Mouse (Mus musculus) forebrain, embryonic 14.5 days (tissue): Measurements from ENCODE around the gene Chst8. TPM values are rescaled to one million over a fixed set of nuclear protein-coding genes. Genes with fewer than 3 reads are reported as not detected.

Source experiments
- ATAC-seq: fragments of 200-750 bp; cut with Nextera tagmentation; 2 replicates; pipeline ENCODE4 v1.8.0; 2017; ENCODE audit warnings: mild to moderate bottlenecking, moderate library complexity
- DNase-seq: peaks from one replicate; pipeline ENCODE4 v3.0.0-alpha.2; 2015; ENCODE audit warnings: low spot score
- H3K27ac ChIP-seq: fragments of 300-500 bp; sonication (generic); 2 replicates; pipeline ENCODE4 v1.5.1; 2014; ENCODE audit warnings: low read depth, mild to moderate bottlenecking, control low read depth, low read length, moderate library complexity
- H3K27me3 ChIP-seq: fragments of 300-500 bp; sonication (generic); replicated peaks from 2 replicates; pipeline ENCODE4 v1.6.1; 2014; ENCODE audit warnings: low read length, control low read depth, mixed read lengths; ENCODE audit not compliant: control insufficient read depth, insufficient read depth
- H3K36me3 ChIP-seq: fragments of 300-500 bp; sonication (generic); 2 replicates; pipeline ENCODE4 v1.6.1; 2014; ENCODE audit warnings: low read length, control low read depth; ENCODE audit not compliant: control insufficient read depth, insufficient read depth
- H3K4me1 ChIP-seq: fragments of 300-500 bp; sonication (generic); 2 replicates; pipeline ENCODE4 v1.6.1; 2014; ENCODE audit warnings: antibody characterized with exemption, low read length, control low read depth; ENCODE audit not compliant: control insufficient read depth, insufficient read depth
- H3K4me2 ChIP-seq: fragments of 300-500 bp; sonication (generic); 2 replicates; pipeline ENCODE4 v1.6.1; 2014; ENCODE audit warnings: mild to moderate bottlenecking, control low read depth, low read length
- H3K4me3 ChIP-seq: fragments of 300-500 bp; sonication (generic); 2 replicates; pipeline ENCODE4 v1.5.1; 2014; ENCODE audit warnings: low read depth, low read length, control low read depth
- H3K9ac ChIP-seq: fragments of 300-500 bp; sonication (generic); 2 replicates; pipeline ENCODE4 v1.6.1; 2014; ENCODE audit warnings: mild to moderate bottlenecking, low read length, control low read depth, moderate library complexity
- H3K9me3 ChIP-seq: fragments of 300-500 bp; sonication (generic); replicated peaks from 2 replicates; pipeline ENCODE4 v1.6.1; 2016; ENCODE audit warnings: low read length, control low read depth, mixed read lengths; ENCODE audit not compliant: control insufficient read depth
- WGBS: fragments of 180-500 bp; shearing (Covaris S2); extraction: QIAGEN DNeasy Blood & Tissue Kit; methylation state at CpG from one replicate; pipeline ENCODE4 v1.1.7; 2014; 5-methylcytosine and 5-hydroxymethylcytosine counted together
- polyA plus RNA-seq: library from polyadenylated mRNA; unstranded; fragments of >200 nt; fragmentation: Nextera tagmentation; extraction: Ambion mirVana; gene quantifications from 2 replicates; pipeline ENCODE4 v1.2.1, GENCODE M21; 2014

Gene Chst8
- polyA plus RNA-seq, 1 experiment from 2014 or later = 9.2 TPM

GRCm38 (mm10) chr7:34798039-34798438, 14.5 kb downstream of the Chst8 start:
- no peaks in the 10 kb centered on the region for H3K36me3 ChIP-seq
- H3K4me2 ChIP-seq = peak overlapping the region; percentile 30
- peak; percentile 45 for DNase-seq
- WGBS = 3% methylated on average over 12 of the region's 12 CpGs
- peaks cover 21% of the 10 kb centered on the region for H3K4me1 ChIP-seq
- H3K9me3 ChIP-seq = no peaks in the 10 kb centered on the region
- H3K4me3 ChIP-seq = no peak overlapping the region
- H3K9ac ChIP-seq = peak overlapping the region; percentile 32; the same call in 1 of the 2 replicates
- no peaks in the 10 kb centered on the region for H3K27me3 ChIP-seq
- H3K27ac ChIP-seq = peak overlapping the region; percentile 81
- ATAC-seq = peak; percentile 54

GRCm38 (mm10) chr7:34790459-34790858, 22.1 kb downstream of the Chst8 start:
- 75% methylated on average over 7 of the region's 7 CpGs for WGBS
- DNase-seq = no peak

GRCm38 (mm10) chr7:34787171-34787570, 25.3 kb downstream of the Chst8 start:
- DNase-seq = no peak
- Histone ChIP-seq H3K9ac (no peak overlapping the region), H3K4me3 (no peak overlapping the region), H3K27me3 (no peaks in the 10 kb centered on the region), H3K4me1 (no peaks in the 10 kb centered on the region), H3K9me3 (no peaks in the 10 kb centered on the region; the same call in 1 of the 2 replicates), H3K27ac (no peak overlapping the region), H3K36me3 (no peaks in the 10 kb centered on the region), H3K4me2 (no peak overlapping the region)
- no peak for ATAC-seq

More at GRCm38 (mm10) chr7:34790459-34790858, 22.1 kb downstream of the Chst8 start:
- Histone ChIP-seq H3K27me3 (no peaks in the 10 kb centered on the region), H3K4me3 (no peak overlapping the region), H3K4me2 (no peak overlapping the region), H3K4me1 (no peaks in the 10 kb centered on the region), H3K36me3 (no peaks in the 10 kb centered on the region), H3K9ac (no peak overlapping the region), H3K9me3 (no peaks in the 10 kb centered on the region; the same call in 1 of the 2 replicates), H3K27ac (no peak overlapping the region)
- ATAC-seq = no peak

- Histone ChIP-seq H3K27ac (no peak overlapping the region), H3K4me2 (no peak overlapping the region), H3K9ac (no peak overlapping the region), H3K4me1 (no peaks in the 10 kb centered on the region), H3K36me3 (no peaks in the 10 kb centered on the region), H3K27me3 (no peaks in the 10 kb centered on the region), H3K9me3 (no peaks in the 10 kb centered on the region; the same call in 1 of the 2 replicates), H3K4me3 (no peak overlapping the region)
- 67% methylated on average over 6 of the region's 6 CpGs for WGBS
- no peak for DNase-seq
- ATAC-seq = no peak
Observed at GRCm38 (mm10) chr7:34785052-34785451, 27.5 kb downstream of the Chst8 start.

GRCm38 (mm10) chr7:34784469-34784868, 28.0 kb downstream of the Chst8 start:
- Histone ChIP-seq H3K4me3 (no peak overlapping the region), H3K9ac (no peak overlapping the region), H3K27me3 (no peaks in the 10 kb centered on the region), H3K4me1 (no peaks in the 10 kb centered on the region), H3K27ac (no peak overlapping the region), H3K4me2 (no peak overlapping the region), H3K9me3 (no peaks in the 10 kb centered on the region; the same call in 1 of the 2 replicates), H3K36me3 (no peaks in the 10 kb centered on the region)
- WGBS = 71% methylated on average over 9 of the region's 9 CpGs
- ATAC-seq (no peak), DNase-seq (no peak)

GRCm38 (mm10) chr7:34781988-34782387, 30.5 kb downstream of the Chst8 start:
- Histone ChIP-seq H3K27me3 (no peaks in the 10 kb centered on the region), H3K27ac (no peak overlapping the region), H3K4me2 (no peak overlapping the region), H3K9ac (no peak overlapping the region), H3K36me3 (no peaks in the 10 kb centered on the region), H3K4me3 (no peak overlapping the region), H3K9me3 (no peaks in the 10 kb centered on the region), H3K4me1 (no peaks in the 10 kb centered on the region)
- no peak for ATAC-seq
- no peak for DNase-seq

- WGBS = 99% methylated on average over 2 of the region's 2 CpGs
Observed at GRCm38 (mm10) chr7:34781217-34781616, 31.3 kb downstream of the Chst8 start.

GRCm38 (mm10) chr7:34778426-34778825, 34.1 kb downstream of the Chst8 start:
- H3K36me3 ChIP-seq = no peaks in the 10 kb centered on the region
- H3K4me3 ChIP-seq = no peak overlapping the region
- H3K9me3 ChIP-seq = no peaks in the 10 kb centered on the region
- 8% methylated on average over 9 of the region's 9 CpGs for WGBS
- H3K27me3 ChIP-seq = no peaks in the 10 kb centered on the region
- 0 out of 2 replicates have a peak overlapping the region, but pooled peaks have one; percentile 33 for H3K27ac ChIP-seq
- H3K4me1 ChIP-seq = peaks cover 20% of the 10 kb centered on the region
- H3K4me2 ChIP-seq = no peak overlapping the region
- peak; percentile 65 for DNase-seq
- no peak; the same call in 1 of the 2 replicates for ATAC-seq
- no peak overlapping the region for H3K9ac ChIP-seq

More at GRCm38 (mm10) chr7:34781217-34781616, 31.3 kb downstream of the Chst8 start:
- no peaks in the 10 kb centered on the region for H3K27me3 ChIP-seq
- no peak overlapping the region for H3K9ac ChIP-seq
- no peak for ATAC-seq
- H3K4me1 ChIP-seq = no peaks in the 10 kb centered on the region
- no peak overlapping the region for H3K4me3 ChIP-seq
- no peaks in the 10 kb centered on the region for H3K9me3 ChIP-seq
- H3K36me3 ChIP-seq = no peaks in the 10 kb centered on the region
- H3K4me2 ChIP-seq = no peak overlapping the region
- no peak for DNase-seq
- no peak overlapping the region for H3K27ac ChIP-seq

- Histone ChIP-seq H3K9me3 (no peaks in the 10 kb centered on the region), H3K27ac (no peak overlapping the region), H3K27me3 (no peaks in the 10 kb centered on the region), H3K4me2 (no peak overlapping the region), H3K4me3 (no peak overlapping the region), H3K36me3 (no peaks in the 10 kb centered on the region), H3K9ac (no peak overlapping the region), H3K4me1 (peaks cover 20% of the 10 kb centered on the region)
- DNase-seq (peak; percentile 56), ATAC-seq (peak; percentile 65)
- WGBS = 33% methylated on average over 12 of the region's 12 CpGs
Observed at GRCm38 (mm10) chr7:34775659-34776058, 36.9 kb downstream of the Chst8 start.
